In genomic region chr16:41692435-41692834, GRCm38 (mm10) we compare ENCODE assay signal across 12 mouse cellular contexts.
DNase-seq lines count a peak whose midpoint lies in the region; TF ChIP-seq lines count a peak whose summit lies in the region.
"Had no signal": no experiment of that assay in that cellular context is flagged by ENCODE, and none has a peak within 500 bp of the region (broad histone marks: within the 10 kb centered on the region; RNA-seq: fewer than 3 reads in every experiment).

No protein-coding gene starts in this region.

- peak; percentile 75 for TF ChIP-seq CTCF in layer of hippocampus, adult 2 months (conservative IDR thresholded peaks at IDR 0.05)

- no peak overlapping the region for H3K27ac ChIP-seq in layer of hippocampus, adult 2 months
- H3K27ac ChIP-seq: limb, embryonic 13.5 days had no signal

- DNase-seq in cerebellum, postnatal 14 days: peak; percentile 44
- no peak for DNase-seq in cerebellum, adult 11-12 months
- no peak for DNase-seq in layer of hippocampus, adult 2 months (ENCODE audit: low spot score in 2 of 2)
- DNase-seq in layer of hippocampus, adult 9-11 months: no peak
- peak; percentile 18 for DNase-seq in NIH3T3 (ENCODE audit: low read depth)
- peak; percentile 3 for DNase-seq in induced T-regulatory cell, adult 2 months (ENCODE audit: low read depth)
- DNase-seq in right cerebral cortex, postnatal 25 days: no peak
- no peak for DNase-seq in B cell, adult 2 months
- DNase-seq: cerebellum, adult 18-20 months; gastrocnemius, postnatal 14 days; spleen, adult 18-20 months had no signal

- no peak overlapping the region for H3K4me3 ChIP-seq in layer of hippocampus, adult 2 months
- H3K4me3 ChIP-seq: limb, embryonic 13.5 days had no signal

Comparison
In these comparisons a context has a peak if more than half of its experiments do, and no peak if none do; other contexts are left out.
1. DNase-seq: peak in cerebellum, postnatal 14 days (2 of 2), NIH3T3 (single experiment) and induced T-regulatory cell, adult 2 months (single experiment); none in cerebellum, adult 11-12 months (single experiment), layer of hippocampus, adult 2 months (0 of 2), layer of hippocampus, adult 9-11 months (single experiment), right cerebral cortex, postnatal 25 days (single experiment) and B cell, adult 2 months (0 of 2).